Mouse (Mus musculus): ENCODE measurements around the gene Tspan1.

The Tspan1 gene

GRCm38 (mm10) chr4:116167404-116167803 is at the start of gene Tspan1:
Gene Tspan1, minus strand, starts transcription at chr4:116167601.
- in situ Hi-C loops (cut with MboI, MseI) = no loop called here

GRCm38 (mm10) chr4:116217046-116217445 is 49.6 kb upstream of the Tspan1 start:
- in situ Hi-C loops (cut with MboI, MseI) = no loop called here

GRCm38 (mm10) chr4:116215895-116216605 is 48.6 kb upstream of the Tspan1 start:
- in situ Hi-C loops (cut with MboI, MseI) = no loop called here

DNA sequence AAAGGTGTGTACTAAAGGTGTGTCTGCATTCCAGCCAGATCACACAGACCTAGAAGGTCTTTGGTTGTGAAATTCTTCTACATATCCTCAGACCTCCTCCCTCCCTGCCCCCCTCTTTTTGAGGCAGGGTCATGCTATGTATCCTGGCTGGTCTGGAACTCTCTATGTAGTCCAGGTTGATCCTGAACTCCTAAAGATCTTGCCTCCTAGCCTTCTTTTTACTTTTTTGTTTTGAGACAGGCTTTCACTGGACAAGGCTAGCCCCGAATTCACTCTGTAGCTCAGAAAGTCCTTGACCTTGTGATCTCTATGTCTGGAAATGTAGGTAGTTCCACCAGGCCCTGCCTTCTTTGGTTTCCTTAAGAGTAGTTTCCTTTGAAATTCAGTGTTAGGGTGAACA is 41.5 kb upstream of the Tspan1 start:
- in situ Hi-C loops (cut with MboI, MseI) = no loop called here

GRCm38 (mm10) chr4:116206531-116206930 is 39.1 kb upstream of the Tspan1 start:
- in situ Hi-C loops (cut with MboI, MseI) = no loop called here

GRCm38 (mm10) chr4:116204422-116204821 is 37.0 kb upstream of the Tspan1 start:
- in situ Hi-C loops (cut with MboI, MseI) = no loop called here

DNA sequence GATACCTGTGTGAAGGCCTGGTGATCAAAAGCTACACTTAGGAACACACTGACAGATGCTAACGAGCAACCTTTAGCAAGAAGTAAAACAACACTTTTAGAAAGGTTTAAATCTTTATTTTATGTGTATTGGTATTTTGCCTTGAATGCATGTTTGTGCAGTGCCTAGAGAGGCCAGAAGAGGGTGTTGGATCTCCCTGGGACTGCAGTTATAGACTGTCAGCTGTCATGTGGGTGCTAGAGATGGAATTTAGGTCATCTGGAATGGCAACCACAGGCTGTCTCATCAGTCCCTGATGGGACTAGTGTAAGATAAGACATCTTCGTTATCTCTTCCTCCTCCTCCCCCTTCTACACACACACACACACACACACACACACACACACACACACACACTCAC is 31.0 kb upstream of the Tspan1 start:
- in situ Hi-C loops (cut with MboI, MseI) = no loop called here

- in situ Hi-C loops (cut with MboI, MseI) = no loop called here
Observed at GRCm38 (mm10) chr4:116193583-116194383, 26.4 kb upstream of the Tspan1 start.

GRCm38 (mm10) chr4:116192286-116192835 is 25.0 kb upstream of the Tspan1 start:
- in situ Hi-C loops (cut with MboI, MseI) = no loop called here

GRCm38 (mm10) chr4:116185083-116185482 is 17.7 kb upstream of the Tspan1 start:
- in situ Hi-C loops (cut with MboI, MseI) = loop anchor here (5.0 kb wide), 1 partner anchor 62 kb away; no protein-coding TSS in a partner anchor

DNA sequence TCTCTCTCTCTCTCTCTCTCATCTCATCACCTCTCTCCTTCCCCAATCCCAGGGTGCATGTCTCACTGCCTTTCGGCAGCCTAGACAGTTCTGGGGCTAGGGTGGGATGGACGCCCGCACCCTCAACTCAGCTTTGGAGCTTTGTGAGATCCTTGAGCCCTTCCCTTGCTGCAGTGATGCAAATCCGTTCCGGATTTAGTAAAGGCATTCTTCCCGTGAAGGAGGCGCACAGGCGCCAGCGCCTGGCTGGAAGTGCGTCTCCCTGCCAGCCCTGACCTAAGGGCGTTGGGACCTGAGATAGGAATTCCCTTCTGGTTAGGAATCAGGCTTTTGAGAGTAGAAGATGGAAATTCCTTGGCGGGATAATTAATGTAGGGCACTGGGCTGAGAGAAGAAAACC is 15.3 kb upstream of the Tspan1 start:
- in situ Hi-C loops (cut with MboI, MseI) = no loop called here

GRCm38 (mm10) chr4:116182079-116182478 is 14.7 kb upstream of the Tspan1 start:
- in situ Hi-C loops (cut with MboI, MseI) = no loop called here

GRCm38 (mm10) chr4:116177140-116177539 is 9.7 kb upstream of the Tspan1 start:
- in situ Hi-C loops (cut with MboI, MseI) = no loop called here

DNA sequence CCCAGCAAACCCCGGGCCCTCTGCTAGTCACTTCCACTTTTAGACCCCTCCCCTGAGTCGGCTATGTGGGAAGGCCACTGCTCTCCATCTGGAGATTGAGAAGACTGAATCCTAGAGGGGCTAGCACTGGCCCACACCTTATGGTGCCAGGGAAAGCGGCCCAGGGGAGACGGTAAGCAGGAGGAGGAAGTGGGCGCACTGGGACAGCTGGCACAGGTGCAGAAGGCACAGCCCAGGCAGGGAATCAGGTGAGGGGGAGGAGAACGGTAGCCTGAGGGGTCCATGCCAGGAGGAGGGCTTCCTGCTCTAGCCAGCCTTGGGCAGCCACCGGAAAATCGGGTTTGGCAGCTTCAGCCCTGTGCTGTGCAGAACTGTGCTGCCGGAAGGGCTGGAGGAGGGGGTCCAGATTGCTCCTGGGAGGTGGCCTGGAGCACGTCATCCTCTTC is 9.2 kb upstream of the Tspan1 start:
- in situ Hi-C loops (cut with MboI, MseI) = no loop called here

DNA sequence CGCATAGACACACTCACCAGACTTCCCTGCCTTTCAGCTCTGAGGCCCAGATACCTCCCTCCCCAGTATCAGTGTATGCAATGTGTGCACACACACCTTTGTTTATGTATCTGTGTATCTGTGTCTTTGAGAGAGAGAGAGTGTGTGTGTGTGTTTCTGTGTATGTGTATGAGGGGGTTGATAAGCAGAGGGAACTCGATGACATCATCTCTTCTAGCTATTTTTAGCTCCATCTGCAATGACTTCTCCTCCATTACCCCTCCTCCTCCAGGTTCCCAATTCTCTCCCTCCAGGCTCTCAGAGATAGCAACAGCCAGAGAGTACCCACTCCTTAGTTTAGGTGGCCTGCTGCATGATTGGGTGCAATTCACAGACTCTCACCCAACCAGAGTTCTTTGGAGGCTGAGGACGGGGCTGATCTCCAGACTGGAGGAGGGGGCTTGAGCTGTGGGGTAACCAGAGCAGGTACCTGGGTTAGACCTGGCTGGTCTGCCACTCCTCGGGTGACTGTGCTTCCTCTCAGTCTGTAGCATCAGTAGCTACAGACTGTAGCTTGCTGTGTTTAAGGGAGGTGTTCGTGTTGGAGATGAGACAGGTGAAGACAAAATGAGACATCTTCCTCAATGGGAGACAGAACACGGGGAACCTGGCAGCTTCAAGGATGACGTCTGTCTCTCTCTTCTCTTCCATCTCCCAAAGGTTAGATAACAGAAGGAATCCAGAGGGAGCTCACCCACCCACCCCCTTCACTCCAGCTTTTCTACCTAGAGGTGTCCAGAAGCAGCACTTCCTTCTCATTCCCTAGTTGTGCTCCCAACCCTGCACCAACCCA is 8.5 kb upstream of the Tspan1 start:
- in situ Hi-C loops (cut with MboI, MseI) = no loop called here

- in situ Hi-C loops (cut with MboI, MseI) = no loop called here
Observed at GRCm38 (mm10) chr4:116175136-116175535, 7.7 kb upstream of the Tspan1 start.

GRCm38 (mm10) chr4:116174466-116175116 is 7.2 kb upstream of the Tspan1 start:
- in situ Hi-C loops (cut with MboI, MseI) = no loop called here

GRCm38 (mm10) chr4:116173752-116174151 is 6.4 kb upstream of the Tspan1 start:
- in situ Hi-C loops (cut with MboI, MseI) = no loop called here

- in situ Hi-C loops (cut with MboI, MseI) = no loop called here
Observed at GRCm38 (mm10) chr4:116173072-116173471, 5.7 kb upstream of the Tspan1 start, which contains the start of the genes 1700042G07Rik and Gm49337. Gene 1700042G07Rik, plus strand, starts transcription at chr4:116173372. Gene Gm49337, plus strand, starts transcription at chr4:116173384.

DNA sequence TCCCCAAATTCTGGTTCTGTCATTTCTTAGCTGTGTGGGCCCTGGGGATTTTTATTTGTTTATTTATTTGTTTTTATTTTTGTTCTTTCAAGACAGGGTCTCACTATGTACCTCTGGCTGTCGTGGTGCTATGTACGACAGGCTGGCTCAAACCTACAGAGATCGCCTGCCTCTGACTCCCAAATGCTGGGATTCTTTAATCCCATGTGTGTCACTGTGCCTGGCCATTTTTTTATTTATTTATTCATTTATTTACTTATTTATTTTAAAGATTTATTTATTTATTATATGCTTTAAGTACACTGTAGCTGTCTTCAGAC is 1.9 kb upstream of the Tspan1 start:
- in situ Hi-C loops (cut with MboI, MseI) = no loop called here

Data from T-helper 1 cell (primary cell).